Mouse (Mus musculus): ENCODE data around the gene Chmp2a. TPM values are rescaled to one million over a fixed set of nuclear protein-coding genes. Genes with fewer than 3 reads are reported as not detected.
A peak's percentile ranks its signal among the peaks of the same experiment; 100 is the strongest.

Gene Chmp2a
- polyA plus RNA-seq, 1 experiment from 2014 or later: 174 TPM

GRCm38 (mm10) chr7:13037901-13038555, 3.4 kb upstream of the Chmp2a start, which contains the start of gene Ube2m:
Gene Ube2m, minus strand, starts transcription at chr7:13038275.
- Histone ChIP-seq H3K27ac (ENCODE audit: low read depth, low read length) (peak within 1 kb of the TSS; percentile 100), H3K9ac (ENCODE audit: low read depth, low read length) (peak within 1 kb of the TSS; percentile 96), H3K36me3 (ENCODE audit: control insufficient read depth, insufficient read depth, low read length) (peaks cover 16% of the 10 kb centered on the region), H3K4me2 (ENCODE audit: low read length) (peak within 1 kb of the TSS; percentile 92), H3K4me3 (ENCODE audit: low read length) (peak within 1 kb of the TSS; percentile 77), H3K9me3 (ENCODE audit: control insufficient read depth, low read length) (no peaks in the 10 kb centered on the region), H3K27me3 (replicated peaks; ENCODE audit: control insufficient read depth, insufficient read depth, low read length) (peaks cover 6% of the 10 kb centered on the region), H3K4me1 (ENCODE audit: control insufficient read depth, insufficient read depth, low read depth, low read length) (peaks cover 33% of the 10 kb centered on the region)
- under 1% methylated on average over 47 of the region's 65 CpGs for WGBS
- peak; percentile 90 for ATAC-seq

GRCm38 (mm10) chr7:13037366-13037765, 2.8 kb upstream of the Chmp2a start:
- H3K36me3 ChIP-seq (ENCODE audit: control insufficient read depth, insufficient read depth, low read length): peaks cover 21% of the 10 kb centered on the region
- no peaks in the 10 kb centered on the region for H3K9me3 ChIP-seq (ENCODE audit: control insufficient read depth, low read length)
- WGBS: 0% methylated on average over 28 of the region's 33 CpGs
- H3K4me2 ChIP-seq (ENCODE audit: low read length): peak overlapping the region; percentile 92
- peaks cover 33% of the 10 kb centered on the region for H3K4me1 ChIP-seq (ENCODE audit: control insufficient read depth, insufficient read depth, low read depth, low read length)
- peaks cover 2% of the 10 kb centered on the region; the same call in 1 of the 2 replicates for H3K27me3 ChIP-seq (replicated peaks; ENCODE audit: control insufficient read depth, insufficient read depth, low read length)
- H3K4me3 ChIP-seq (ENCODE audit: low read length): peak overlapping the region; percentile 77
- peak overlapping the region; percentile 96 for H3K9ac ChIP-seq (ENCODE audit: low read depth, low read length)
- no peak for ATAC-seq
- peak overlapping the region; percentile 100 for H3K27ac ChIP-seq (ENCODE audit: low read depth, low read length)

GRCm38 (mm10) chr7:13036806-13037205, 2.2 kb upstream of the Chmp2a start:
- peaks cover 27% of the 10 kb centered on the region for H3K36me3 ChIP-seq (ENCODE audit: control insufficient read depth, insufficient read depth, low read length)
- peak overlapping the region; percentile 100; the same call in 1 of the 2 replicates for H3K27ac ChIP-seq (ENCODE audit: low read depth, low read length)
- H3K4me1 ChIP-seq (ENCODE audit: control insufficient read depth, insufficient read depth, low read depth, low read length): peaks cover 33% of the 10 kb centered on the region
- H3K4me3 ChIP-seq (ENCODE audit: low read length): peak overlapping the region; percentile 77
- peak overlapping the region; percentile 96 for H3K9ac ChIP-seq (ENCODE audit: low read depth, low read length)
- H3K4me2 ChIP-seq (ENCODE audit: low read length): peak overlapping the region; percentile 92
- H3K9me3 ChIP-seq (ENCODE audit: control insufficient read depth, low read length): no peaks in the 10 kb centered on the region
- no peak for ATAC-seq
- WGBS: 49% methylated on average over 4 of the region's 4 CpGs
- H3K27me3 ChIP-seq (replicated peaks; ENCODE audit: control insufficient read depth, insufficient read depth, low read length): no peaks in the 10 kb centered on the region; the same call in 1 of the 2 replicates

GRCm38 (mm10) chr7:13035211-13035855, 726 bp upstream of the Chmp2a start:
- peak overlapping the region; percentile 95 for H3K4me2 ChIP-seq (ENCODE audit: low read length)
- peak overlapping the region; percentile 72 for H3K27ac ChIP-seq (ENCODE audit: low read depth, low read length)
- WGBS: 83% methylated on average over 17 of the region's 17 CpGs
- H3K9ac ChIP-seq (ENCODE audit: low read depth, low read length): peak overlapping the region; percentile 81; the same call in 1 of the 2 replicates
- H3K4me1 ChIP-seq (ENCODE audit: control insufficient read depth, insufficient read depth, low read depth, low read length): peaks cover 33% of the 10 kb centered on the region
- ATAC-seq: no peak
- no peaks in the 10 kb centered on the region for H3K27me3 ChIP-seq (replicated peaks; ENCODE audit: control insufficient read depth, insufficient read depth, low read length)
- H3K4me3 ChIP-seq (ENCODE audit: low read length): no peak overlapping the region
- H3K9me3 ChIP-seq (ENCODE audit: control insufficient read depth, low read length): no peaks in the 10 kb centered on the region
- H3K36me3 ChIP-seq (ENCODE audit: control insufficient read depth, insufficient read depth, low read length): peaks cover 40% of the 10 kb centered on the region

GRCm38 (mm10) chr7:13033451-13034147, 1.0 kb downstream of the Chmp2a start:
- peak overlapping the region; percentile 95 for H3K27ac ChIP-seq (ENCODE audit: low read depth, low read length)
- ATAC-seq: no peak
- no peaks in the 10 kb centered on the region for H3K27me3 ChIP-seq (replicated peaks; ENCODE audit: control insufficient read depth, insufficient read depth, low read length)
- no peaks in the 10 kb centered on the region for H3K9me3 ChIP-seq (ENCODE audit: control insufficient read depth, low read length)
- peak overlapping the region; percentile 66 for H3K4me3 ChIP-seq (ENCODE audit: low read length)
- H3K36me3 ChIP-seq (ENCODE audit: control insufficient read depth, insufficient read depth, low read length): peaks cover 57% of the 10 kb centered on the region
- H3K4me2 ChIP-seq (ENCODE audit: low read length): peak overlapping the region; percentile 95
- H3K9ac ChIP-seq (ENCODE audit: low read depth, low read length): peak overlapping the region; percentile 81
- peaks cover 29% of the 10 kb centered on the region for H3K4me1 ChIP-seq (ENCODE audit: control insufficient read depth, insufficient read depth, low read depth, low read length)
- WGBS: 50% methylated on average over 13 of the region's 13 CpGs

- H3K9me3 ChIP-seq (ENCODE audit: control insufficient read depth, low read length): no peaks in the 10 kb centered on the region
Observed at GRCm38 (mm10) chr7:13032541-13032940, 2.1 kb downstream of the Chmp2a start.

GRCm38 (mm10) chr7:13031983-13032382, 2.6 kb downstream of the Chmp2a start:
- ATAC-seq: no peak
- no peak overlapping the region for H3K4me2 ChIP-seq (ENCODE audit: low read length)

More at GRCm38 (mm10) chr7:13032541-13032940, 2.1 kb downstream of the Chmp2a start:
- H3K4me2 ChIP-seq (ENCODE audit: low read length): no peak overlapping the region
- H3K4me1 ChIP-seq (ENCODE audit: control insufficient read depth, insufficient read depth, low read depth, low read length): peaks cover 29% of the 10 kb centered on the region
- H3K27me3 ChIP-seq (replicated peaks; ENCODE audit: control insufficient read depth, insufficient read depth, low read length): no peaks in the 10 kb centered on the region
- H3K36me3 ChIP-seq (ENCODE audit: control insufficient read depth, insufficient read depth, low read length): peaks cover 64% of the 10 kb centered on the region
- H3K9ac ChIP-seq (ENCODE audit: low read depth, low read length): no peak overlapping the region
- no peak overlapping the region for H3K4me3 ChIP-seq (ENCODE audit: low read length)
- ATAC-seq: no peak
- WGBS: 93% methylated on average over 7 of the region's 7 CpGs
- H3K27ac ChIP-seq (ENCODE audit: low read depth, low read length): no peak overlapping the region

GRCm38 (mm10) chr7:13031069-13031468, 3.5 kb downstream of the Chmp2a start:
- ATAC-seq: no peak
- H3K27me3 ChIP-seq (replicated peaks; ENCODE audit: control insufficient read depth, insufficient read depth, low read length): no peaks in the 10 kb centered on the region
- H3K4me3 ChIP-seq (ENCODE audit: low read length): no peak overlapping the region
- peaks cover 30% of the 10 kb centered on the region for H3K4me1 ChIP-seq (ENCODE audit: control insufficient read depth, insufficient read depth, low read depth, low read length)
- H3K36me3 ChIP-seq (ENCODE audit: control insufficient read depth, insufficient read depth, low read length): peaks cover 75% of the 10 kb centered on the region
- no peak overlapping the region for H3K27ac ChIP-seq (ENCODE audit: low read depth, low read length)
- H3K9ac ChIP-seq (ENCODE audit: low read depth, low read length): no peak overlapping the region
- H3K4me2 ChIP-seq (ENCODE audit: low read length): no peak overlapping the region
- H3K9me3 ChIP-seq (ENCODE audit: control insufficient read depth, low read length): no peaks in the 10 kb centered on the region
- 71% methylated on average over 5 of the region's 5 CpGs for WGBS

More at GRCm38 (mm10) chr7:13031983-13032382, 2.6 kb downstream of the Chmp2a start:
- Histone ChIP-seq H3K4me1 (ENCODE audit: control insufficient read depth, insufficient read depth, low read depth, low read length) (peaks cover 30% of the 10 kb centered on the region), H3K27me3 (replicated peaks; ENCODE audit: control insufficient read depth, insufficient read depth, low read length) (no peaks in the 10 kb centered on the region), H3K27ac (ENCODE audit: low read depth, low read length) (no peak overlapping the region), H3K36me3 (ENCODE audit: control insufficient read depth, insufficient read depth, low read length) (peaks cover 70% of the 10 kb centered on the region), H3K4me3 (ENCODE audit: low read length) (no peak overlapping the region), H3K9ac (ENCODE audit: low read depth, low read length) (no peak overlapping the region), H3K9me3 (ENCODE audit: control insufficient read depth, low read length) (no peaks in the 10 kb centered on the region)
- WGBS: 86% methylated on average over 2 of the region's 2 CpGs

GRCm38 (mm10) chr7:13028986-13029385, 5.6 kb downstream of the Chmp2a start:
- H3K27ac ChIP-seq (ENCODE audit: low read depth, low read length): no peak overlapping the region
- peaks cover 64% of the 10 kb centered on the region for H3K36me3 ChIP-seq (ENCODE audit: control insufficient read depth, insufficient read depth, low read length)
- WGBS: 88% methylated on average over 4 of the region's 4 CpGs
- H3K4me2 ChIP-seq (ENCODE audit: low read length): no peak overlapping the region
- H3K27me3 ChIP-seq (replicated peaks; ENCODE audit: control insufficient read depth, insufficient read depth, low read length): no peaks in the 10 kb centered on the region
- no peak overlapping the region for H3K9ac ChIP-seq (ENCODE audit: low read depth, low read length)
- no peaks in the 10 kb centered on the region for H3K9me3 ChIP-seq (ENCODE audit: control insufficient read depth, low read length)
- no peak for ATAC-seq
- H3K4me3 ChIP-seq (ENCODE audit: low read length): no peak overlapping the region
- peaks cover 29% of the 10 kb centered on the region for H3K4me1 ChIP-seq (ENCODE audit: control insufficient read depth, insufficient read depth, low read depth, low read length)
